Mouse (Mus musculus): Measurements from ENCODE around the gene Ptprk.

DNA sequence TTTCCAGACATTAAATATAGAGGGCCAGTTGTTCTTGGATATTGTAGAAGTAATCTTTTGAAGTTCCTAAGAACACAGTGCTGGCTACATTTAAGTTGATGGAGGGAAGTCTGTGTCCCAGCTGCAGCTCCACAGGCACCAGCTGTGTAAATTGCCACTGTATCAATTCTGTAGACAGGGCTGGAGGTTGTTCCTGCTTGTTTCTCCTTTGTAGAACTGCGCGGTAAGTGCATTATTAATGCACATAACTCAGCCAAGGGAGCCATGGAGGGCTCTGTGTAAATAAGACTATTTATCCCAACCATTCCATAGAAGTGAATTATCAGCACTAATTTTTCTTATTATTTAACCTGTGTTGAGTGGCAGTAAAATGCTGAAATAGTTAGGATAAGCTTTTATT lies 186.0 kb downstream of the Ptprk start:
- no peak for TF ChIP-seq POLR2A (IDR thresholded peaks at IDR 0.05; ENCODE audit: insufficient read depth, low read depth, low read length)
- no peak for TF ChIP-seq CTCF (IDR thresholded peaks at IDR 0.05)
